Mouse (Mus musculus): Measurements from ENCODE around the gene Rora. TPM values are rescaled to one million over a fixed set of nuclear protein-coding genes. Genes with fewer than 3 reads are reported as not detected.

Gene Rora
- total RNA-seq, 2 experiments from 2014 or later = 21.2 to 31.2 TPM

DNA sequence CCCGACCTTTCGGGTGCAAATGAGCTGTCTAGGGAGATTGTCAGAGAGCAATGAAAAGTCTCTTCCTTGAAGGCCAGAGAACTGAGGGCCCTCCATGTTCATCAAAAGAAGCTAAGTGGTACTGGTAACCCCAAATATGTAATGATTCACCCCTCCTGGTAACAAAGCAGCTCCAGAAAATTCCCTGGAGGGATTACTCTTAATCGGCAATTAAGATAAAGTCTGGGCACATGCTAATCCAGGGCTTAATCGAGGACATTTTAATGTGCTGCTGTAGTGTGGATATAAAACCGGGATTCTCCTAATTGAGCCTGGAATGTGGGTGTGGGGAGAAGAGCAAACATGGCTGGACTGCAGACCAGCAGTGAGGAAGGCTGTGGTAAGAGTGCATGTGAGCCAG lies 450.7 kb downstream of the Rora start:
- intact Hi-C loops (cut with DNase I) = no loop called here
- DNase-seq (ENCODE audit: low spot score) = no peak

DNA sequence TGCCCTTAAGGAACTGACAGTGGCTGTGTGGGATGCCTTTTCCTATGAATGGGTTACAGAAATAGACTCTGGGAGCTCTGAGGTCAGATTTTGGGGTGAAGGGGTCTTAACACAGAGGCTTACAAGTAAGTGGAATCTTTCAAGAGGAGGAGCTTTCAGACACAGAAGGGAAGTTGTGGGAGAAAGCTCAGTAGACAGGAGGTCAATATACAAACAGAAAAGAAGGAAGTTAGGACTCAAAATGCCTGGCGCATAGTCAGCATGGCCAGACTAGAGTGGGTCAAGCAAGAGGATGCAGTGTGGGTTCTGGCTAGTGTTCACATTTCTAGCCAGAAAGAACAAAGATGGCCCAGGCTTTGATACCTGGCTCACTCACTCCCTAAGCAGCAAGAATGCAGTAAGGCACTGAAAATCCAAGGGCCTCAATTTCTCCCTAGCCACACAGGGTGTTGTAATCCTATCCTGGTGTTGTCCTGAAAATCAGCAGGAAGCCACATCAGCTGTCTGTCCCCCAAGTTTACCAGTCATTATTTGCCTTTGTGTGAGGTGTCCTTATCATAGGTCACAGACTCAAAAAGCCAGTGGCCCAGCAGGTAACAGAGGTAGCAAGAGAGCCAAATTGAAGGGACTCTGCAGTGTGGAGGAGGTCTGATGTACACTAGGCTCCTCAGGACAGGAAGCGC lies 456.2 kb downstream of the Rora start:
- no peak for DNase-seq (ENCODE audit: low spot score)
- intact Hi-C loops (cut with DNase I) = no loop called here

GRCm38 (mm10) chr9:69110301-69110674 lies 456.7 kb downstream of the Rora start:
- intact Hi-C loops (cut with DNase I) = no loop called here
- DNase-seq (ENCODE audit: low spot score) = no peak

GRCm38 (mm10) chr9:69110706-69111105 lies 457.1 kb downstream of the Rora start:
- no peak for DNase-seq (ENCODE audit: low spot score)
- intact Hi-C loops (cut with DNase I) = no loop called here

GRCm38 (mm10) chr9:69111539-69111938 lies 458.0 kb downstream of the Rora start:
- intact Hi-C loops (cut with DNase I) = no loop called here
- no peak for DNase-seq (ENCODE audit: low spot score)

DNA sequence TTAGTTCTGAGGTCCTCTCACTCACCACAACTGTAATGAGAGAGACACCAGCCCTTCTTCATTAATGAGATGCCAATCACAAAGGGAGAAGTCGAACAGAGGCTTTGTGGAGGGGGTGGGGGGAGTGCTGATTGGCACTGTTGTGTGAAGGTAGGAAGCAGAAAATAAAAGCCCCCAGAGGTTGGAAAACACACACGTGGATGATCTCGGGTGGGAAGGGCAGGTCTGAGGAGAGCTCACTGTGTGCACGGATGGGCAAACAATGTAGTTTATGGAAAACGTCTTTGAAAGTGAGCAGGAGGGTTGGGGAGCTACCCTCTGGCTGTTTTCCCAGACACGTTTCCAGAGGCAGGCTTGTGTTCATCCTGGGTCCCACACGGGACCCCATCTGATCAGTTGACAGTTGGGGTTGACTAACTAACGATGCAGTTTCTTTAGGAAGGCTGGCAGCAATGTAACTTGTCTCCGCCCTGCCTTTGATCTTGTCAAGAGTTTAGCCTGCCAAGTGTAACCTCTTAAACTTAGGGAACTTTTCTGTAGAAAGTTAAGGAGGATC lies 460.9 kb downstream of the Rora start:
- intact Hi-C loops (cut with DNase I) = no loop called here
- no peak for DNase-seq (ENCODE audit: low spot score)

DNA sequence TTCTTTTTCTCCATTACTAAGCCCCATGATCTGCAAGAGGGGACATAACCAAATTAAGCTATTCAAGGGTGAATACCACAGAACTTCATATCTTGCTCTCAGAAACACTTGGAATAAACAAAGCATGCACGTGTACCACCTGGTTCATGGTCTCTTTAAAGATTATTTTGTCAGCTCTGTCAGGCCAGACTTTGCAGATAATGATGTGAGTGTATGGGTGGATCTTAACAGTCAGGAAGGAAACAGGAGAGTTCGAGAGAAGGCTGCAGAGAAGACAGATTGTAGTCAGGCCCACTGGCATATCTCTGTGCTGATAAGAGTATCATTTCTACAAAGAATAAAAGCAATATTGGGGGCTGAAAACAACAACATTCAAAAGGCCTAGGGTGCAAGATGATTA lies 463.2 kb downstream of the Rora start:
- DNase-seq (ENCODE audit: low spot score) = no peak

GRCm38 (mm10) chr9:69121117-69121740 lies 467.6 kb downstream of the Rora start:
- DNase-seq (ENCODE audit: low spot score) = peak; percentile 14
- intact Hi-C loops (cut with DNase I) = loop anchor here (10.0 kb wide), 1 partner anchor 174 kb away; no protein-coding TSS in a partner anchor

More for the DNA sequence above, 463.2 kb downstream of the Rora start:
- intact Hi-C loops (cut with DNase I) = no loop called here

GRCm38 (mm10) chr9:69125011-69125786 lies 471.6 kb downstream of the Rora start:
- DNase-seq (ENCODE audit: low spot score) = peak; percentile 51
- intact Hi-C loops (cut with DNase I) = loop anchor here (10.0 kb wide), 1 partner anchor 170 kb away; no protein-coding TSS in a partner anchor

DNA sequence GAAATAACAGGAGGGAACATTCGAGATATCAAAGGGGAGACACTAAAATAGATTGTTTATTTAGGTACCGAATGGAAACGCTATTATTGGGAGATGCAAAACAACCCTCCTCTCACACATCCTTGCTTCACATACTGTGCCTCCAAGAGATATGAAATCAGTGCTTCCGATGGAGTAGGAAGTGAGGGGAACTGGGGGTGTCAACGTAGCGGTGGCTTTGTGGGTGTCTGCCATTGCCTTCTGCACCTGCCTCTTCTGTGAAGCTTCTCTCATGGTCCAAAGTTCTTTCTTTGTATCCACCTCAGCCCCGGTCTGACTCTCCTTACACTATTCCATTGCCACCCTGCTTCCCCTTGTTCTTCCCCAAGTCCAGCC lies 472.2 kb downstream of the Rora start:
- DNase-seq (ENCODE audit: low spot score) = no peak

DNA sequence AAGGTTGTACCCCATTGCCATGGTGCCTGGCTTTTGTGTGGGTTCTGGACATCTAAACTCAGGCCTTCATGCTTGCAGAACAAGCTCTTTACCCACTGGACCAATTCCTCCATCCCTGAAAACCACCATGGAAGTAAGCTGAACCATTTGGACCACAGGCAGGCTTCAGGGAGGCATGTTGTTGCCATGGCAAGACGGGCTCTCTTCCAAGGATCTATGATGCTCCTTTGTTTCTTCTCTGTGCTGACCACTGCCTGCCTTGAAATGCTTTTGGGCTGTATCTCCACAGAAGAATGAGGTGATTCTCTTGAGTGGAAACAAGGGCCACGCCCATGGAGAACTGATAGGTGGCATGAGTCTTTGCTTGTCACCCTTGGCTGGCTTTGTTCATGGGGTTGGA lies 473.0 kb downstream of the Rora start:
- DNase-seq (ENCODE audit: low spot score) = no peak
- intact Hi-C loops (cut with DNase I) = loop anchor here (10.0 kb wide), 1 partner anchor 168 kb away; no protein-coding TSS in a partner anchor

More for the DNA sequence above, 472.2 kb downstream of the Rora start:
- intact Hi-C loops (cut with DNase I) = loop anchor here (10.0 kb wide), 1 partner anchor 169 kb away; no protein-coding TSS in a partner anchor

DNA sequence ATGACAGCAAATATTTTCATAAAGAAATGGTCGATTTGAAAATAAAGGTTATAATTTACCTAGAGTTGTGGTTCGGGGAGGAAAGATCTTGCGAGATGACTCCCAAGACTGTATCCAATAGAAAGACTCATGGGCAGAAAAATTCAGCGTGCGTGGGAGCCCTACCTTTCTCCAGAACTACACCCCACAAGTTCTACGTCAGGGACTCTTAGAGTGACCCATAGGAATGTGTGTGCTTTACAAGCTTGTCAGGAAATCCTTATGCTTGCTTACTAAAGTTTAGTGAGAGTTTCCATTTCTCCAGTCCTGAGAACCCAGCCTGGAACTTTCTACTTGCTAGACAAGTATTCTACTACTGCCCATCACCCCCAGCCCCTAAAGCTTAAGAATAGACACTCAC lies 474.7 kb downstream of the Rora start:
- intact Hi-C loops (cut with DNase I) = loop anchor here (10.0 kb wide), 1 partner anchor 166 kb away; no protein-coding TSS in a partner anchor
- DNase-seq (ENCODE audit: low spot score) = no peak

- intact Hi-C loops (cut with DNase I) = no loop called here
Observed at GRCm38 (mm10) chr9:69132995-69133394, 479.4 kb downstream of the Rora start.

GRCm38 (mm10) chr9:69133696-69134095 lies 480.1 kb downstream of the Rora start:
- DNase-seq (ENCODE audit: low spot score) = peak; percentile 63
- intact Hi-C loops (cut with DNase I) = no loop called here

More at GRCm38 (mm10) chr9:69132995-69133394, 479.4 kb downstream of the Rora start:
- no peak for DNase-seq (ENCODE audit: low spot score)

- DNase-seq (ENCODE audit: low spot score) = peak; percentile 76
- intact Hi-C loops (cut with DNase I) = no loop called here
Observed at GRCm38 (mm10) chr9:69134604-69135003, 481.0 kb downstream of the Rora start.

GRCm38 (mm10) chr9:69136821-69137220 lies 483.2 kb downstream of the Rora start:
- DNase-seq (ENCODE audit: low spot score) = no peak
- intact Hi-C loops (cut with DNase I) = no loop called here

GRCm38 (mm10) chr9:69137398-69137797 lies 483.8 kb downstream of the Rora start:
- intact Hi-C loops (cut with DNase I) = no loop called here
- DNase-seq (ENCODE audit: low spot score) = no peak

DNA sequence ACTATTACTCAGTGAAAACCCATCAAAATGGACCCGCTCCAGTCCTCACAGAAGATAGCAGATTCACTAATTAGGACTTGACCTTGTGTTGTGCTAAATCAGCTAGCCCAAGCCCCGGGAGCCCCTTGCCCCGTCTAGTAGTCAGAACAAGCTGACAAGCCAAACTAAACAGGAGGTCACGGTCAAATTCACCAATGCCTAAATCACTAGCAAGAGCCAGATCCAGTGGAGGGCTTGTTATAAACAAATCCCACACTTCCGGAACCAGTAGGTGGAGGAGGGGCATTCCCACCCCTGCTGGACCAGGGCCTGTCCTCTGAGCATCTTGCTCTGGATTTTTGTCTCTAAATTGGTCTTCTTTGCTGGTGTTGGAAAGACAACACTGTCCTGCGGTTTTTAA lies 486.6 kb downstream of the Rora start:
- intact Hi-C loops (cut with DNase I) = no loop called here
- DNase-seq (ENCODE audit: low spot score) = no peak

DNA sequence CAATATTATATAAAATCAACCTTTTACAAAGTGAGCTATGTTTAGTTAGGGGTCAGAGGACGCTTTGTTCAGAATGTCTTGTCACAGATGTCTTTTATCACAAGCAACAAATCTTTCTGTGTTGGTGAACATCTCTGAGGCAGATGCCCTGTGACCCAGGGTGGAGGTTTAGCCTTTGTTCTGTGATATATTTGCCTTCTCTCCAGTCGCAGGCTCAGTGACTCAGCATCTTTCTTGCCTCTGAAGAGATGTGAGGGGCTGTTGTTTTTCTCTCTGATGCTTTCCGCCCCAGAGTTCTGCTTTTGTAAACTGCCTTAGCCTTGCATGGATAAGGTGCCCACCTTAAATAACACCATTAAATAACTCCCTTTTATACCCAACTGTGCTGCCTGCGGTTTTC lies 488.3 kb downstream of the Rora start:
- DNase-seq (ENCODE audit: low spot score) = no peak
- intact Hi-C loops (cut with DNase I) = no loop called here

GRCm38 (mm10) chr9:69146937-69147336 lies 493.4 kb downstream of the Rora start:
- no peak for DNase-seq (ENCODE audit: low spot score)
- intact Hi-C loops (cut with DNase I) = no loop called here

All from heart, postnatal 25 days (tissue).